Mouse (Mus musculus) thymus, adult 2 months (tissue): ENCODE data around the gene Isyna1.

Source experiments
- CTCF ChIP-seq: fragments of 200-500 bp; IDR thresholded peaks from 2 replicates; pipeline ENCODE4 v1.5.1; 2012; ENCODE audit warnings: mild to moderate bottlenecking, control low read depth, low read length, moderate library complexity, borderline replicate concordance; ENCODE audit not compliant: control insufficient read depth, poor library complexity, insufficient read depth; ENCODE audit errors: extremely low read depth
- POLR2A ChIP-seq: fragments of 200-500 bp; IDR thresholded peaks from 2 replicates; pipeline ENCODE4 v1.6.1; 2012; ENCODE audit warnings: mild to moderate bottlenecking, low read length, control low read depth, moderate library complexity; ENCODE audit not compliant: control insufficient read depth, poor library complexity, insufficient read depth; ENCODE audit errors: extremely low read depth

- TF ChIP-seq CTCF (0 out of 2 replicates have a peak, but pooled peaks have one; percentile 15), POLR2A (no peak)
Measured at GRCm38 (mm10) chr8:70625104-70625503, 30.9 kb downstream of the Isyna1 start.
